8 mouse cellular contexts compared by ENCODE assay signal in genomic region chr10:21158918-21159443, GRCm38 (mm10). TPM values are rescaled to one million over a fixed set of nuclear protein-coding genes. Genes with fewer than 3 reads are reported as not detected.
A peak's percentile ranks its signal among the peaks of the same experiment; 100 is the strongest.
DNase-seq lines count a peak whose midpoint lies in the region; ATAC-seq and TF ChIP-seq lines count a peak whose summit lies in the region.

No protein-coding gene starts in this region.

- peaks cover 50% of the 10 kb centered on the region for H3K4me1 ChIP-seq in G1E (ENCODE audit: insufficient read depth, low read depth, low read length)
- peaks cover 6% of the 10 kb centered on the region for H3K4me1 ChIP-seq in hindbrain, embryonic 11.5 days (replicated peaks; ENCODE audit: control insufficient read depth, insufficient read depth, low read length)
- H3K4me1 ChIP-seq in limb, embryonic 13.5 days = peaks cover 24% of the 10 kb centered on the region
- peaks cover 20% of the 10 kb centered on the region for H3K4me1 ChIP-seq in midbrain, embryonic 13.5 days (replicated peaks)
- peaks cover 19% of the 10 kb centered on the region; the same call in 1 of the 2 replicates for H3K4me1 ChIP-seq in stomach, embryonic 15.5 days

- peak overlapping the region; percentile 93 for H3K4me3 ChIP-seq in G1E (ENCODE audit: low read depth, low read length)
- peak overlapping the region; percentile 64 for H3K4me3 ChIP-seq in hindbrain, embryonic 11.5 days (ENCODE audit: low read depth, low read length)
- peak overlapping the region; percentile 70 for H3K4me3 ChIP-seq in limb, embryonic 13.5 days
- H3K4me3 ChIP-seq in midbrain, embryonic 13.5 days (replicated peaks) = peak overlapping the region; percentile 58
- H3K4me3 ChIP-seq in stomach, embryonic 15.5 days (replicated peaks) = peak overlapping the region; percentile 61

- under 1% methylated on average over 34 of the region's 35 CpGs for WGBS in hindbrain, embryonic 11.5 days
- under 1% methylated on average over 35 of the region's 35 CpGs for WGBS in limb, embryonic 13.5 days
- WGBS in midbrain, embryonic 13.5 days = under 1% methylated on average over 35 of the region's 35 CpGs
- WGBS in stomach, embryonic 15.5 days = under 1% methylated on average over 35 of the region's 35 CpGs

- TF ChIP-seq CTCF in G1E (IDR thresholded peaks at IDR 0.05; ENCODE audit: low read depth, low read length) = no peak

- H3K27me3 ChIP-seq in G1E (ENCODE audit: insufficient read depth, low read length) = no peaks in the 10 kb centered on the region
- H3K27me3 ChIP-seq in hindbrain, embryonic 11.5 days (ENCODE audit: control insufficient read depth, insufficient read depth, low read length) = peaks cover 21% of the 10 kb centered on the region
- peaks cover 41% of the 10 kb centered on the region for H3K27me3 ChIP-seq in limb, embryonic 13.5 days
- peaks cover 49% of the 10 kb centered on the region for H3K27me3 ChIP-seq in midbrain, embryonic 13.5 days
- H3K27me3 ChIP-seq in stomach, embryonic 15.5 days (replicated peaks) = no peaks in the 10 kb centered on the region

- H3K9me3 ChIP-seq in G1E (replicated peaks) = no peaks in the 10 kb centered on the region
- no peaks in the 10 kb centered on the region for H3K9me3 ChIP-seq in hindbrain, embryonic 11.5 days (ENCODE audit: control insufficient read depth, low read length)
- no peaks in the 10 kb centered on the region for H3K9me3 ChIP-seq in limb, embryonic 13.5 days
- H3K9me3 ChIP-seq in midbrain, embryonic 13.5 days = no peaks in the 10 kb centered on the region
- H3K9me3 ChIP-seq in stomach, embryonic 15.5 days = no peaks in the 10 kb centered on the region

- no peak for ATAC-seq in G1E (ENCODE audit: extremely low read depth, insufficient number of reproducible peaks, low FRiP score, poor library complexity, severe bottlenecking)
- no peak for ATAC-seq in hindbrain, embryonic 11.5 days (ENCODE audit: low FRiP score)
- no peak for ATAC-seq in limb, embryonic 13.5 days (ENCODE audit: low FRiP score, low read depth)
- ATAC-seq in midbrain, embryonic 13.5 days = peak; percentile 12; the same call in 1 of the 2 replicates
- ATAC-seq in stomach, embryonic 15.5 days (ENCODE audit: insufficient read depth, low FRiP score, low read depth) = peak; percentile 84

- H3K9ac ChIP-seq in hindbrain, embryonic 11.5 days (ENCODE audit: low read depth, low read length) = peak overlapping the region; percentile 54
- H3K9ac ChIP-seq in limb, embryonic 13.5 days = peak overlapping the region; percentile 86
- peak overlapping the region; percentile 71 for H3K9ac ChIP-seq in midbrain, embryonic 13.5 days (replicated peaks)
- H3K9ac ChIP-seq in stomach, embryonic 15.5 days = peak overlapping the region; percentile 29; the same call in 1 of the 2 replicates

- H3K4me2 ChIP-seq in hindbrain, embryonic 11.5 days (replicated peaks; ENCODE audit: low read depth, low read length) = peak overlapping the region; percentile 98
- peak overlapping the region; percentile 99 for H3K4me2 ChIP-seq in limb, embryonic 13.5 days (replicated peaks)
- peak overlapping the region; percentile 98 for H3K4me2 ChIP-seq in midbrain, embryonic 13.5 days (replicated peaks)
- H3K4me2 ChIP-seq in stomach, embryonic 15.5 days = peak overlapping the region; percentile 98

- DNase-seq in A20 (ENCODE audit: low read depth, low spot score) (peak; percentile 93), G1E (ENCODE audit: low spot score) (peak; percentile 44), adipocyte (ENCODE audit: low spot score) (no peak)
- DNase-seq in embryo, embryonic 10.5 days (ENCODE audit: low spot score) = peak; percentile 24
- peak; percentile 49 for DNase-seq in hindbrain, embryonic 11.5 days (ENCODE audit: low spot score)

- peaks cover 46% of the 10 kb centered on the region for H3K36me3 ChIP-seq in G1E (replicated peaks)
- H3K36me3 ChIP-seq in hindbrain, embryonic 11.5 days (ENCODE audit: control insufficient read depth, insufficient read depth, low read length) = no peaks in the 10 kb centered on the region
- peaks cover 4% of the 10 kb centered on the region; the same call in 1 of the 2 replicates for H3K36me3 ChIP-seq in limb, embryonic 13.5 days
- H3K36me3 ChIP-seq in midbrain, embryonic 13.5 days = no peaks in the 10 kb centered on the region
- H3K36me3 ChIP-seq in stomach, embryonic 15.5 days = no peaks in the 10 kb centered on the region

- H3K27ac ChIP-seq in hindbrain, embryonic 11.5 days (ENCODE audit: low read depth, low read length) = no peak overlapping the region
- no peak overlapping the region for H3K27ac ChIP-seq in limb, embryonic 13.5 days
- H3K27ac ChIP-seq in midbrain, embryonic 13.5 days = no peak overlapping the region
- H3K27ac ChIP-seq in stomach, embryonic 15.5 days = peak overlapping the region; percentile 59

RNA-seq across cellular contexts. Expression of gene Myb, which starts 1.8 kb away (rescaled TPM):
- total RNA-seq in G1E (2014; fragmentation: Nextera tagmentation) (399 and 427 TPM in 2 replicates), G1E (2017) (258 and 268 TPM in 2 replicates)
- 40.0 and 49.3 TPM in 2 replicates for polyA plus RNA-seq in G1E (2012)
- 6.0 TPM in 2 replicates for polyA plus RNA-seq in hindbrain, embryonic 11.5 days (2014; fragmentation: Nextera tagmentation; extraction: Ambion mirVana)
- 4.6 TPM in 2 replicates for polyA plus RNA-seq in limb, embryonic 13.5 days (2015; fragmentation: Nextera tagmentation; extraction: Ambion mirVana)
- polyA plus RNA-seq in midbrain, embryonic 13.5 days (2015; fragmentation: Nextera tagmentation; extraction: Ambion mirVana) = 3.0 and 3.1 TPM in 2 replicates
- 5.5 and 5.6 TPM in 2 replicates for polyA plus RNA-seq in stomach, embryonic 15.5 days (2015; fragmentation: Nextera tagmentation; extraction: Ambion mirVana)

Comparison
In these comparisons a context has a peak if more than half of its experiments do, and no peak if none do; other contexts are left out.
1. ATAC-seq: peak in midbrain, embryonic 13.5 days (single experiment) and stomach, embryonic 15.5 days (single experiment); none in G1E (single experiment), hindbrain, embryonic 11.5 days (single experiment) and limb, embryonic 13.5 days (single experiment).
2. H3K9ac ChIP-seq: peak in every context shown above with its lines; median percentile 86 in limb, embryonic 13.5 days; 71 in midbrain, embryonic 13.5 days; 54 in hindbrain, embryonic 11.5 days; 29 in stomach, embryonic 15.5 days.
3. Peak in every context shown above with its lines, with median percentiles within 50 percentile points of each other: H3K4me3 ChIP-seq and H3K4me2 ChIP-seq.